Mouse (Mus musculus): ENCODE measurements around the gene Pemt.

DNA sequence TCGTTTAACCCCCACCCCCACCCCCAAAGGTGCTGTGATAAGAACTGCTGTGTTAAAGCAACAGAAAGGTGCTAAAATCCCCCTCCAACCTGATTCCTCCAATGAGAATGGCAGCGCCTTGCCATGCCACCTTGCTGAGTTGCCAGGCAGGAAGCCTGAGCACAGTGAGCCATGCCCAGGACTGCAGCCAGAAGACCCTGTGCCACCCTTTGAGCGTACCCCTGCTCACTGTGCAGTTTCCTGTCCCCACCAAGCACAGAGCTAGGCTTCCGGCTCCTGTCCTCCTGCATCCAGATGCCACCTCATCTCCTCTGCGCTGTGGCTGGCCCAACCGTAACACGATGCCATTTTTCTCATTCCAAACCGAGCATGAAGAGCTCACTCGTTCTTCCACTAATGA is 16.3 kb downstream of the Pemt start:
- TF ChIP-seq CTCF (IDR thresholded peaks at IDR 0.05; ENCODE audit: low read depth) (no peak), EP300 (IDR thresholded peaks at IDR 0.05; ENCODE audit: low read depth) (no peak)

Data from heart, postnatal 0 days (tissue).